Mouse (Mus musculus) gastrocnemius, postnatal 10 days (tissue): ENCODE data around the gene Gm45208. TPM values are rescaled to one million over a fixed set of nuclear protein-coding genes. Genes with fewer than 3 reads are reported as not detected.
"Not testable (repeated sequence)": the region's sequence is repeated elsewhere in the genome, so short reads cannot be mapped to it uniquely, and the experiment has no call there.

ENCODE experiments used
- DNase-seq: peaks from one replicate; pipeline ENCODE4 v3.0.0; 2021; ENCODE audit warnings: mixed read lengths
- total RNA-seq, 2 experiments: library from RNA; stranded (reverse); gene quantifications; 2 replicates each; pipeline ENCODE4 v1.2.3; 2021

Gene Gm45208
- total RNA-seq, 2 experiments from 2014 or later = not detected

- DNase-seq = peak; percentile 51
Measured at GRCm38 (mm10) chrX:7728215-7728921, 6.3 kb downstream of the Gm45208 start, which contains the start of gene Praf2. Gene Praf2 (plus strand): TSS chrX:7728439.

- DNase-seq = no peak
Measured at GRCm38 (mm10) chrX:7728922-7729265, 6.8 kb downstream of the Gm45208 start.

GRCm38 (mm10) chrX:7733571-7734156 lies 11.6 kb downstream of the Gm45208 start:
- peak; percentile 77 for DNase-seq

GRCm38 (mm10) chrX:7739336-7740081 lies 17.5 kb downstream of the Gm45208 start:
- DNase-seq = no peak

- no peak for DNase-seq
Measured at GRCm38 (mm10) chrX:7740082-7740819, 18.2 kb downstream of the Gm45208 start.

- DNase-seq = no peak
Measured at GRCm38 (mm10) chrX:7741103-7741502, 19.1 kb downstream of the Gm45208 start.

- no peak for DNase-seq
Measured at GRCm38 (mm10) chrX:7743470-7743869, 21.4 kb downstream of the Gm45208 start.

GRCm38 (mm10) chrX:7744940-7745339 lies 22.9 kb downstream of the Gm45208 start:
- no peak for DNase-seq

GRCm38 (mm10) chrX:7745429-7745828 lies 23.4 kb downstream of the Gm45208 start:
- no peak for DNase-seq

GRCm38 (mm10) chrX:7750432-7751116 lies 28.5 kb downstream of the Gm45208 start, which contains the start of gene Ccdc120:
Gene Ccdc120 (minus strand): TSS chrX:7750905.
- peak; percentile 49 for DNase-seq

GRCm38 (mm10) chrX:7753627-7754026 lies 31.6 kb downstream of the Gm45208 start:
- DNase-seq = not testable (repeated sequence)

- peak; percentile 78 for DNase-seq
Measured at GRCm38 (mm10) chrX:7762137-7762920, 40.3 kb downstream of the Gm45208 start, which contains the start of gene Tfe3. Gene Tfe3 (plus strand): TSS chrX:7762560.

GRCm38 (mm10) chrX:7762921-7763197 lies 40.8 kb downstream of the Gm45208 start:
- DNase-seq = no peak

- peak; percentile 8 for DNase-seq
Measured at GRCm38 (mm10) chrX:7763631-7764393, 41.8 kb downstream of the Gm45208 start.

- no peak for DNase-seq
Measured at GRCm38 (mm10) chrX:7764657-7765280, 42.7 kb downstream of the Gm45208 start.

- DNase-seq = no peak
Measured at GRCm38 (mm10) chrX:7765281-7765670, 43.2 kb downstream of the Gm45208 start.

GRCm38 (mm10) chrX:7765764-7766163 lies 43.7 kb downstream of the Gm45208 start:
- DNase-seq = no peak

GRCm38 (mm10) chrX:7769302-7770017 lies 47.4 kb downstream of the Gm45208 start:
- DNase-seq = no peak

GRCm38 (mm10) chrX:7772766-7773165 lies 50.7 kb downstream of the Gm45208 start:
- no peak for DNase-seq
